Mouse (Mus musculus): ENCODE measurements around the gene Gm39115. TPM values are rescaled to one million over a fixed set of nuclear protein-coding genes. Genes with fewer than 3 reads are reported as not detected.

The Gm39115 gene
- polyA plus RNA-seq, 1 experiment from 2014 or later, result not detected

Other genes with a start within 250 kb of the Gm39115 start
- gene Tollip, start 217.5 kb downstream of the Gm39115 start, polyA plus RNA-seq (2016; fragmentation: Nextera tagmentation; extraction: Ambion mirVana), result 41.1 and 41.3 TPM in 2 replicates
- gene Brsk2, start 186.3 kb downstream of the Gm39115 start, polyA plus RNA-seq (2016; fragmentation: Nextera tagmentation; extraction: Ambion mirVana), result 0.40 TPM in 2 replicates
- 42.7 and 43.6 TPM in 2 replicates for gene Mob2, start 75.0 kb downstream of the Gm39115 start, polyA plus RNA-seq (2016; fragmentation: Nextera tagmentation; extraction: Ambion mirVana)
- gene Dusp8, start 40.2 kb downstream of the Gm39115 start, polyA plus RNA-seq (2016; fragmentation: Nextera tagmentation; extraction: Ambion mirVana), result 17.7 and 17.8 TPM in 2 replicates
- not detected in 2 replicates for gene Gm45618, start 15.3 kb downstream of the Gm39115 start, polyA plus RNA-seq (2016; fragmentation: Nextera tagmentation; extraction: Ambion mirVana)
- gene Gm45337, start 8.6 kb upstream of the Gm39115 start, polyA plus RNA-seq (2016; fragmentation: Nextera tagmentation; extraction: Ambion mirVana), result not detected in 2 replicates
- gene Gm29735, start 21.1 kb upstream of the Gm39115 start, polyA plus RNA-seq (2016; fragmentation: Nextera tagmentation; extraction: Ambion mirVana), result not detected in 2 replicates
- gene Gm4553, start 29.7 kb upstream of the Gm39115 start, polyA plus RNA-seq (2016; fragmentation: Nextera tagmentation; extraction: Ambion mirVana), result not detected in 2 replicates
- not detected in 2 replicates for gene Krtap5-2, start 40.0 kb upstream of the Gm39115 start, polyA plus RNA-seq (2016; fragmentation: Nextera tagmentation; extraction: Ambion mirVana)
- gene Gm10153, start 54.4 kb upstream of the Gm39115 start, polyA plus RNA-seq (2016; fragmentation: Nextera tagmentation; extraction: Ambion mirVana), result not detected in 2 replicates
- not detected in 2 replicates for gene Krtap5-3, start 65.3 kb upstream of the Gm39115 start, polyA plus RNA-seq (2016; fragmentation: Nextera tagmentation; extraction: Ambion mirVana)
- not detected in 2 replicates for gene Gm7579, start 75.8 kb upstream of the Gm39115 start, polyA plus RNA-seq (2016; fragmentation: Nextera tagmentation; extraction: Ambion mirVana)
- gene Krtap5-5, start 93.9 kb upstream of the Gm39115 start, polyA plus RNA-seq (2016; fragmentation: Nextera tagmentation; extraction: Ambion mirVana), result not detected in 2 replicates
- not detected in 2 replicates for gene Gm40460, start 105.0 kb upstream of the Gm39115 start, polyA plus RNA-seq (2016; fragmentation: Nextera tagmentation; extraction: Ambion mirVana)
- gene Gm2431, start 122.3 kb upstream of the Gm39115 start, polyA plus RNA-seq (2016; fragmentation: Nextera tagmentation; extraction: Ambion mirVana), result not detected in 2 replicates
- not detected in 2 replicates for gene Gm4559, start 138.3 kb upstream of the Gm39115 start, polyA plus RNA-seq (2016; fragmentation: Nextera tagmentation; extraction: Ambion mirVana)
- gene Krtap5-1, start 161.1 kb upstream of the Gm39115 start, polyA plus RNA-seq (2016; fragmentation: Nextera tagmentation; extraction: Ambion mirVana), result not detected in 2 replicates
- not detected in 2 replicates for gene Krtap5-4, start 167.5 kb upstream of the Gm39115 start, polyA plus RNA-seq (2016; fragmentation: Nextera tagmentation; extraction: Ambion mirVana)
- gene Ifitm10, start 237.7 kb upstream of the Gm39115 start, polyA plus RNA-seq (2016; fragmentation: Nextera tagmentation; extraction: Ambion mirVana), result 5.4 and 7.4 TPM in 2 replicates
- 3.0 TPM in 1 of 2 replicates, not detected in the other for gene Gm49369, start 246.6 kb upstream of the Gm39115 start, polyA plus RNA-seq (2016; fragmentation: Nextera tagmentation; extraction: Ambion mirVana)

All from heart, embryonic 12.5 days (tissue).